Mouse (Mus musculus): ENCODE results near the gene Maea. TPM values are rescaled to one million over a fixed set of nuclear protein-coding genes. Genes with fewer than 3 reads are reported as not detected.

The Maea gene
- polyA plus RNA-seq, 1 experiment from 2014 or later: 130 TPM

DNA sequence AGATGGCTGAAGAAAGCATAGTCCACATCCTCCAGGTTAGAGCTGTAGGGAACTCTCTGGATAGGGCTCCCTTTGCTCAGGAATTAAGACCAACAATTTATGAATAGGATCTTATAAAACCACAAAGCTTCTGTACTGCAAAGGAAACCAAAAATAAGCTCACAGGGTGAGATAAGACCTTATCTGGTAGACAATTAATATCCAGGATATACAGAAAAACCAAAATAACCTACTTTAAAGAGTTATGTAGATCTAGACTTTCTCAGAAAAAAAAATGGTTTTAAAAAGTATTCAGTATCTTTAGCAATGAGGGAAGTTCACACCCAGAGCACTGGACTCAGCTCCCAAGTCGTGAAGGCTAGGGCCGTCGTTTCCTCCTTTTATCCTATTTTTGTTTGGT lies 85.0 kb downstream of the Maea start:
- Histone ChIP-seq H3K27me3 (peaks cover 2% of the 10 kb centered on the region; the same call in 1 of the 2 replicates), H3K4me1 (no peaks in the 10 kb centered on the region), H3K4me2 (no peak overlapping the region), H3K9ac (no peak overlapping the region), H3K36me3 (no peaks in the 10 kb centered on the region), H3K9me3 (no peaks in the 10 kb centered on the region), H3K27ac (no peak overlapping the region), H3K4me3 (no peak overlapping the region)
- WGBS: 64% methylated on average over 3 of the region's 3 CpGs
- no peak for ATAC-seq (ENCODE audit: borderline replicate concordance, extremely low read depth, low FRiP score, low TSS enrichment)

Other genes starting within 250 kb of the Maea start
- gene Slc5a1, start 231.3 kb upstream of the Maea start, polyA plus RNA-seq (2015; fragmentation: Nextera tagmentation; extraction: Ambion mirVana): 0.14 and 0.22 TPM in 2 replicates
- 21.3 and 26.4 TPM in 2 replicates for gene Spon2, start 117.1 kb upstream of the Maea start, polyA plus RNA-seq (2015; fragmentation: Nextera tagmentation; extraction: Ambion mirVana)
- 351 and 372 TPM in 2 replicates for gene Ctbp1, start 60.5 kb upstream of the Maea start, polyA plus RNA-seq (2015; fragmentation: Nextera tagmentation; extraction: Ambion mirVana)
- 7.4 and 8.5 TPM in 2 replicates for gene Uvssa, start 43.0 kb downstream of the Maea start, polyA plus RNA-seq (2015; fragmentation: Nextera tagmentation; extraction: Ambion mirVana)
- not detected in 2 replicates for gene Nkx1-1, start 98.5 kb downstream of the Maea start, polyA plus RNA-seq (2015; fragmentation: Nextera tagmentation; extraction: Ambion mirVana)

Data from lung, embryonic 15.5 days (tissue).